In genomic region chr4:136468553-136469327, GRCm38 (mm10) we compare ENCODE assay signal across 8 mouse cellular contexts. TPM values are rescaled to one million over a fixed set of nuclear protein-coding genes. Genes with fewer than 3 reads are reported as not detected.
A peak's percentile ranks its signal among the peaks of the same experiment; 100 is the strongest.
DNase-seq lines count a peak whose midpoint lies in the region; ATAC-seq lines count a peak whose summit lies in the region.
"Had no signal": no experiment of that assay in that cellular context is flagged by ENCODE, and none has a peak within 500 bp of the region (broad histone marks: within the 10 kb centered on the region; RNA-seq: fewer than 3 reads in every experiment).

No protein-coding gene starts in this region.

- WGBS in heart, embryonic 11.5 days (ENCODE audit: insufficient replicate concordance), result 71% methylated on average over 14 of the region's 14 CpGs
- 70% methylated on average over 14 of the region's 14 CpGs for WGBS in midbrain, embryonic 15.5 days

- H3K4me2 ChIP-seq in heart, embryonic 11.5 days, result peak overlapping the region; percentile 74
- no peak overlapping the region for H3K4me2 ChIP-seq in midbrain, embryonic 15.5 days

- ATAC-seq in heart, embryonic 11.5 days (replicated peaks; ENCODE audit: insufficient number of reproducible peaks, low FRiP score, low TSS enrichment), result no peak
- ATAC-seq in midbrain, embryonic 15.5 days (replicated peaks), result peak; percentile 22; the same call in 1 of the 2 replicates

- peak; percentile 21 for DNase-seq in thymus, postnatal 14 days
- DNase-seq in thymus, postnatal 10 days (ENCODE audit: low spot score in 2 of 2), result no peak
- peak; percentile 59 for DNase-seq in cerebellum, adult 8-10 months
- DNase-seq in left cerebral cortex, adult 8-10 months (ENCODE audit: low spot score in 2 of 2), result peak; percentile 43 to 85
- DNase-seq in embryo, embryonic 9.5 days (ENCODE audit: extremely low spot score), result no peak

- H3K4me3 ChIP-seq in heart, embryonic 11.5 days (ENCODE audit: low read depth, low read length), result no peak overlapping the region
- no peak overlapping the region for H3K4me3 ChIP-seq in midbrain, embryonic 15.5 days

- no peaks in the 10 kb centered on the region for H3K36me3 ChIP-seq in heart, embryonic 11.5 days (ENCODE audit: control insufficient read depth, insufficient read depth, low read length)
- no peaks in the 10 kb centered on the region for H3K36me3 ChIP-seq in midbrain, embryonic 15.5 days (replicated peaks)

- H3K27me3 ChIP-seq in heart, embryonic 11.5 days (ENCODE audit: control insufficient read depth, insufficient read depth, low read length), result no peaks in the 10 kb centered on the region
- peaks cover 10% of the 10 kb centered on the region; the same call in 1 of the 2 replicates for H3K27me3 ChIP-seq in midbrain, embryonic 15.5 days (replicated peaks)

- no peaks in the 10 kb centered on the region for H3K9me3 ChIP-seq in heart, embryonic 11.5 days (replicated peaks; ENCODE audit: control insufficient read depth, low read length)
- no peaks in the 10 kb centered on the region for H3K9me3 ChIP-seq in midbrain, embryonic 15.5 days

- H3K9ac ChIP-seq in heart, embryonic 11.5 days (ENCODE audit: low read depth, low read length), result no peak overlapping the region
- no peak overlapping the region for H3K9ac ChIP-seq in midbrain, embryonic 15.5 days

- H3K4me1 ChIP-seq in heart, embryonic 11.5 days (ENCODE audit: control insufficient read depth, insufficient read depth, low read length), result peaks cover 20% of the 10 kb centered on the region
- peaks cover 16% of the 10 kb centered on the region for H3K4me1 ChIP-seq in midbrain, embryonic 15.5 days

- H3K27ac ChIP-seq in heart, embryonic 11.5 days (ENCODE audit: low read depth, low read length), result no peak overlapping the region
- H3K27ac ChIP-seq in midbrain, embryonic 15.5 days, result peak overlapping the region; percentile 96; the same call in 1 of the 2 replicates

RNA-seq across cellular contexts. Expression of gene Luzp1, which starts 0.8 kb away (rescaled TPM):
- 85.8 and 108 TPM in 2 replicates for polyA plus RNA-seq in heart, embryonic 11.5 days (2014; fragmentation: Nextera tagmentation; extraction: Ambion mirVana)
- total RNA-seq in left cerebral cortex, adult 8-10 months (2022), result 10 to 100 TPM; 64.7 to 98.2 (median 71.4) TPM
- polyA plus RNA-seq in midbrain, embryonic 15.5 days (2015; fragmentation: Nextera tagmentation; extraction: Ambion mirVana), result 52.0 and 57.7 TPM in 2 replicates

RNA-seq across cellular contexts. Expression of gene 6030445D17Rik, which starts 6.7 kb away (rescaled TPM):
- 0.25 and 0.29 TPM in 2 replicates for polyA plus RNA-seq in heart, embryonic 11.5 days (2014; fragmentation: Nextera tagmentation; extraction: Ambion mirVana)
- under 1 TPM; 0.41 to 0.70 (median 0.64) TPM for total RNA-seq in left cerebral cortex, adult 8-10 months (2022)
- 0.15 and 0.19 TPM in 2 replicates for polyA plus RNA-seq in midbrain, embryonic 15.5 days (2015; fragmentation: Nextera tagmentation; extraction: Ambion mirVana)

RNA-seq across cellular contexts. Expression of gene Htr1d, which starts 45.4 kb away (rescaled TPM):
- 0.39 TPM in 1 of 2 replicates, not detected in the other for polyA plus RNA-seq in heart, embryonic 11.5 days (2014; fragmentation: Nextera tagmentation; extraction: Ambion mirVana)
- 10 to 100 TPM in 1 of 4 experiments, 1 to 10 TPM in 3; 6.4 to 10.4 (median 8.2) TPM for total RNA-seq in left cerebral cortex, adult 8-10 months (2022)
- 1.4 and 1.9 TPM in 2 replicates for polyA plus RNA-seq in midbrain, embryonic 15.5 days (2015; fragmentation: Nextera tagmentation; extraction: Ambion mirVana)
- total RNA-seq: heart, postnatal 14 days had no signal

Comparison
In these comparisons a context has a peak if more than half of its experiments do, and no peak if none do; other contexts are left out.
1. DNase-seq: peak in thymus, postnatal 14 days (single experiment), cerebellum, adult 8-10 months (single experiment) and left cerebral cortex, adult 8-10 months (2 of 2); none in thymus, postnatal 10 days (0 of 2) and embryo, embryonic 9.5 days (single experiment).